Mouse (Mus musculus) testis, postnatal 14 days (tissue): ENCODE data around the gene Fam189a1.

Experiments
- DNase-seq: peaks from one replicate; pipeline ENCODE4 v3.0.0; 2021; ENCODE audit warnings: low spot score

The Fam189a1 gene

DNA sequence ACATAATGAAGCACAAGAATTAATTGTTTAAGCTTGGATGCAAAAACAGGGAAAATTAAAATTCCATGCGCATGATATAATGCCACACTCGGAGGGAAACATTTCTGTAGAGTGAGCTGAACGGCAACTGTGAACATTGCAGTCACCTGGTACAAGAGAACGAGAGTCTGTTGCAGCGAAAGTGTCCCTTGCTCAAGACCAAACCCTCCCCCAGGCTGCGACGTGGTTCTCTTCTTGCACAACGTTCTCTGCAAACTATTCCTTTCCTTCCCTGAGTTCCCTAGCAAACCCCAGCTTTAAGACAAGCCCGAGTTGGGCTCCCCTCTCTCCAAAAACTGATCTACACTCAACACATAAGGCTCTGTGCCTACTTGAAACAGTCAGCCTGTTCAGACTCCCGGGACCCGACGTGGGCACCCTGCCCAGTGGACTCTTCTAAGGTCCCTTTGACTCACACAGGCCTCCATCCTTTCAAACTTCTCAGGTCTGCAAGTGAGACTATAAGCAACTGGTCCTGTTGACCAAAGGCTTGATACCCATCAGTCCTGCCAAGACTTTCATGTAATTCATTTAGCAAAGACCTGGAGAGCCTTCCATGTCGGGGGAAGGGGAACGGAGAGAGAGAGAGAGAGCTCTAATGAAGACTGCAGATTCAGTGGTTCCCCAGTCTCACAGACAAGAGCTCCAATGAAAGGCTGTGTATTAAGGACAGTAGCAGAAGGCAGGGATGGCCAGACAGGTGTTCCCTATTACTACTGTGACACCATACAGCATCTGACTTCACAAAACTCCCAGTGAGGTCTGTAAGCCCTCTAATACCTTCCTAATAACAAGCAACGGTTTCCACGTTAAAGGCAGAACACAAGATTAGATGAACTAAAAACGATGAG lies 51.9 kb downstream of the Fam189a1 start:
- no peak for DNase-seq

- DNase-seq: no peak
Measured at GRCm38 (mm10) chr7:65101661-65102060, 54.7 kb downstream of the Fam189a1 start.

DNA sequence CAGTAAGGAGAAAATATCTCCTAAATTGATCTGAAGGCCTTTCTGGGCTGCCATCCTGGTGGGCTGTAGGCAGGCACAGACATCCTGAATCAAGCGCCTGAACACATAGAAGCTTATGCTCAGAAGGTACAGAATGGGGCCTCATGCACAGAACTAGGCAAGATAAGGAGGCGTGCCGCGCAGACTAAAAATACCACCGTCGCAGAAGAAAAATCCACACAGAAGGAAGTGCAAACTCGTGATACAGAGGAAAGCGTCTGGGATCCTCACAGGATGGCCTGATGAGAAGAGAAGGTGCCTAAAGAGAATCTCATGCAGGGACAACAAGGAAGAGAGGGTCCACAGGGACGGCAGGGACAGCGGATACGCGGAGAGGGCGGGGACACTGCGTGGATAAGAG lies 58.7 kb downstream of the Fam189a1 start:
- no peak for DNase-seq

DNA sequence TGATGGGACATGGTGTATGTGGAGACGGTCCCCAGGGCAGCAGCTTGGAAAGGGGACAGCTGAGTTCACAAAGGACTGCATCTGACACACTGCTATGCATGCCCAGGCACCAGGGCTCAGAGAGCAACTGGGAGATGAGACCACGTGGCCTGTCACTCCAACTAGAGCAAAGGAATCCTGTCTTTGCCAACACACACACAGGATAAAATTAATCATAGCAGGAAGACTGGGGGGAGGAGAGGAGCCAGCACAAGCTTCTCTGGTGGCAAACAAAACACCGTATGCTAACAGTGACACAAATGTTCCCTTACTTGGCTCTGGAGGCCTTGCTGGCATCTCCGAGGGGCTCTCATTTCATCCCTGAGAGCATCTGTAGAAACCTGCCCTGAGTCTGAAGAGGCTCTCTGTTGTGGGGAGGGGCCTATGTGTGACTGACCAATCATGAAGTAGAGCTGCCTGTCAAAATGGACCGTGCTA lies 60.7 kb downstream of the Fam189a1 start:
- no peak for DNase-seq

DNA sequence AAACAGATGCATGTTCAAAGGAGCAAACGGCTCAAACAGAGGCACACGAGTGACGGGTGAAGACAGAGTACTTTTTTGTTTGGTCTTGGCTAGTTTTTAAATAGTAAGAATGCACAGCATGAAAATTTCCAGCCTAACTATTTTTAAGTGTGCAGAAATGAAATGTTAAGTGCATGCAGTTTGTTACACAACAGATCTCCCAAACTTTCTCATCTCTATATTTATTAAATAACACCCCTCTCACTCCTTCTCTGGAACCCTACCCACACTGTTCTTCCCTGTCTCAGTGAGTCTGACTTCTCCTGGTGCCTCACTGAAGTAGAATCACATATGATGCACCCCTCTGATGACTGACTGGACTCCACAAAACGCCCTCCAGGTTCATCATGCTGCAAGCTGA lies 63.1 kb downstream of the Fam189a1 start:
- no peak for DNase-seq

DNA sequence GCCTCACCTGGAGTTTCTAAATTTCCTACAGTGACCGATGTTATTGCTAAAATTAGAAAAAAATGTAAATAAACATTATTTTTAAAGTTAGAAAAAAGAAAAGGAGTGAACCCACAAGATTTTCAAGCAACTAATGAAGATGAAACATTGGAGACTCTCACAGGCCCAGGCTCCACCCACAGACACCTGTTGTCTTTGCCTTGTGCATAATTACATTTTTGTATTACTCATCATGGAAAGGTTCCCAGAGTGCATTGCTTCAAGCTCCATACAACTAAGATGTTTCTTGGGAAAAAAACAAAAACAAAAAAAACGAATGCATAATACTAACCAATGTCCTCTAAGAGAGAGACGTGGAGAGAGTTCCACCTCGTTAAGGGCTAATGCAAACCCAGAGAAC lies 64.9 kb downstream of the Fam189a1 start:
- no peak for DNase-seq

- no peak for DNase-seq
Measured at GRCm38 (mm10) chr7:65085972-65086371, 70.4 kb downstream of the Fam189a1 start.

- DNase-seq: no peak
Measured at GRCm38 (mm10) chr7:65082778-65083091, 73.6 kb downstream of the Fam189a1 start.

DNA sequence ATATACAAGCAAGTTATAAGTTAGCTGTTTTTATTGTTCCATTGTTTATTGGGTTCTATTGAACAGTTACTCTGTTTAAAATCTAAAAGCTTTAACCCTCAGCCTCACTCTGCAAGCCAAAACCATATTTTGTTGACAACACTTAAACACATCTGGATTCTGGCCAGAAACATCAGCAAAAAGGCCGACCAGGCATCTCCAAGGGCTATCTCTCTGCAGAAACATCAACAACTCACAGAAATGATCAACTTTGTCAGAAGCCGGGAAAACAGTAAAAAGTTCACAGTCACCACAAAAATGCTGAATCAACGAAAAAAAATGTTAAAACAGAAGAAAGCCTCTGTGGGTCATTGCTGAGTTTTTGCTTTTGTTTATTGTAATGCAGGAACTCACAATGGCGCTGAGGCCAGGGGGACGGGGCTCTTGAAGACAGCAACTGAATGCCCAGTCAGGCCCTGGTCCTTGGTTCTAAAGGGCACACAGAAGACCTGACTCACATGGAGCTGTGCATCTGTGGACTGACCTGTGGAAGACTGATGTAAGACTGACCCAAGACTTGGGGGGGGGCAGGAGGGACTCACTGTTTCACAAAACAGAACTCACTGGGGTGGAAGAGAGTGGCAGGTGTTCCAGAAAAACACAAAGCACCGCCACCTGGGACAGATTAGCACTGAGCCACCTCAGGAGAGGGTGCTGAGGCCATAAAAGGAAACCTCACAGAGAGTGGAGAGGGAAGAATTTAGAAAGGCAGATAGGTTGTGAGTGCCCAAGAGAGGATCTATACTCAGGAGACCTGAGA lies 74.2 kb downstream of the Fam189a1 start:
- no peak for DNase-seq

- no peak for DNase-seq
Measured at GRCm38 (mm10) chr7:65076134-65076533, 80.2 kb downstream of the Fam189a1 start.

GRCm38 (mm10) chr7:65074194-65074593 lies 82.2 kb downstream of the Fam189a1 start:
- DNase-seq: peak; percentile 14

GRCm38 (mm10) chr7:65073555-65073954 lies 82.8 kb downstream of the Fam189a1 start:
- peak; percentile 64 for DNase-seq

GRCm38 (mm10) chr7:65066211-65066610 lies 90.2 kb downstream of the Fam189a1 start:
- no peak for DNase-seq

GRCm38 (mm10) chr7:65065457-65065856 lies 90.9 kb downstream of the Fam189a1 start:
- DNase-seq: no peak

DNA sequence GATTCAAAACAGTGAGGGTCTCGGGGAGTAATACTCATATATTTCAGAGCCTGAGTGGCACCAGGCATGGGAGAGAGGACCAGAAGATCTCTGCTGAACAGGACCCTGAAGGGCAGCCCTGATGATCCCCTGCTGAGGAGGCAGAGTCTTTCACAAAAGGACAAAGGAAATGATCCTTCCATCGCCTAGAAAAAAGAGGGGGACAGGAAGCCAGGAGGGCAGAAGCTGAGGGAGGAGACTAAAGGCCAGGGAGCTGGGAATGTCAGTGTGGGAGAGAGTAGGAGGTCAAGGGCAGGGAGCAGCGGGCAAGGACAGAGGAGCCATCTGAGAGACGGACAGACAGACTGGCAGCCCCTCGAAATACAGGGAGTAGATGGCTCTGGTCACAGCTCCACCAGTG lies 91.7 kb downstream of the Fam189a1 start:
- DNase-seq: no peak

- no peak for DNase-seq
Measured at GRCm38 (mm10) chr7:65064096-65064495, 92.3 kb downstream of the Fam189a1 start.

- DNase-seq: no peak
Measured at GRCm38 (mm10) chr7:65060163-65060799, 96.1 kb downstream of the Fam189a1 start.

- DNase-seq: no peak
Measured at GRCm38 (mm10) chr7:65056864-65057263, 99.5 kb downstream of the Fam189a1 start.

- no peak for DNase-seq
Measured at GRCm38 (mm10) chr7:65051986-65052385, 104.4 kb downstream of the Fam189a1 start.

GRCm38 (mm10) chr7:65049236-65049954 lies 107.0 kb downstream of the Fam189a1 start:
- DNase-seq: no peak

DNA sequence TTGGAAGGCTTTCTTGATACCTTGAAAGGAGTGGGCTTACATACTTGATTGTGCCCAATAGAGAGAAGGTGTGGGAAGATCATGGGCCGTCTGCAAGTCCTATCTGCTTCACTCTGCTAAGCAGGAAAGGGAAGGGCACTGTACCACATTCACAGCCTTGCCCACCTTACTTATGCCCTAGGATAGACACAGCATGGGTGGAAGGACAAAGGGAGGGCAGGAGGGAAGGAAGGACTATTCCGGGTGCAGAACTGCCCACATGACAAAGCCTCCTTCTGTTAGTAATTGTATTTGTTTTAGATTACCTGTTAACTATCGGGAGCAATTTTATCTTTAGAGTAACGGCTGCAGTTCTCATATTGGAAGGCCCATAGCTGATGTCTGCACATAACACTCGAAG lies 108.7 kb downstream of the Fam189a1 start:
- no peak for DNase-seq

DNA sequence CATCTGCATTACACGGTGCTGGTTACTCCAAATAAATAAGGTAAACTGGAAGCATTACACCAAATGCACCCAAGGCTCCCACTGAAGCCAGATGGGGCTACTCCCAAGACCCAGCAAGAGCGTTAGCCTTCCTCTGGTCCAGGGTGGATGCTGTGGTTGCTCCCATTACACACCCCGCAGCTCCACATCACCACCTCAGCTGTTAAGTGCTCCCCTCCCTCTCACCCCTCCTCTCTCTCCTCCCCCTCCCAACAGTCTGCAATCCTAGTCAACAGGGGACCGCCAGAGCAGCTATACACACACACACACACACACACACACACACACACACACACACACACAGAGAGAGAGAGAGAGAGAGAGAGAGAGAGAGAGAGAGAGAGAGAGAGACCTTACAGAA lies 109.7 kb downstream of the Fam189a1 start:
- no peak for DNase-seq
